Mouse (Mus musculus): Measurements from ENCODE around the gene Hcn3. TPM values are rescaled to one million over a fixed set of nuclear protein-coding genes. Genes with fewer than 3 reads are reported as not detected.
"Not testable (repeated sequence)": the region's sequence is repeated elsewhere in the genome, so short reads cannot be mapped to it uniquely, and the experiment has no call there.

The Hcn3 gene
- total RNA-seq, 4 experiments from 2014 or later: 6.8 to 22.2 (median 10.1) TPM

DNA sequence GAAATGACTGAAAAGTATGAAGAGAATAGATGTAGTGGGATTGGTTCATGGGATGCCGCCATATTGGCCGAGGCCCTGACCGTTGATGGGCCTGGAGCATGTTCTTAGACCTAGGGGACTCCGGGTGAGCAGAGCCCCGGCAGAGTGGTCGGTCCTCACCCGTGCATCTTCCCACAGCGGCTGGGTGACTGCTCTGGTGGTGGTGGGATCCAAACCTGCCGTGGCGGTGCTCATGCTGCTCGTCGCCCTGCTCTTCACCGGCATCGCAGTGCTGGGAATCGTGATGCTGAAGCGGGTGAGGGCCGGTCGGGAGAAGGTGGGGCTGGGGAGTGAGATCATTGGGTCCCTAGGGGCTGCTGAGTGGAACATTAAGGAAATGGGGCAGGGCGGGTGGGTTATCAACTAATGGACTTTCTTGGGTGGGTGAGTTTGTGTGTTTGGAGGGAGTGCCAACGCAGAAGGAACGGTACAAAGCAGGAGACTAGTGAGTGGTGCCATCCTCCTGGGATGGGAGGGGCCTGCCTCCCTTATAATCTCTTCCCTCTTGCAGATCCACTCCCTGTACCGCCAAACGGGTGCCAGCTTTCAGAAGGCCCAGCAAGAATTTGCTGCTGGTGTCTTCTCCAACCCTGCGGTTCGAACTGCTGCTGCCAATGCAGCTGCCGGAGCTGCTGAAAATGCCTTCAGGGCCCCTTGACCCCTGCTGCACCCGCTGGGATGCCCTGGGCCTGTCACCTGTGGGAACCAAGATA, 21.9 kb upstream of the Hcn3 start:
- no peak for DNase-seq

DNA sequence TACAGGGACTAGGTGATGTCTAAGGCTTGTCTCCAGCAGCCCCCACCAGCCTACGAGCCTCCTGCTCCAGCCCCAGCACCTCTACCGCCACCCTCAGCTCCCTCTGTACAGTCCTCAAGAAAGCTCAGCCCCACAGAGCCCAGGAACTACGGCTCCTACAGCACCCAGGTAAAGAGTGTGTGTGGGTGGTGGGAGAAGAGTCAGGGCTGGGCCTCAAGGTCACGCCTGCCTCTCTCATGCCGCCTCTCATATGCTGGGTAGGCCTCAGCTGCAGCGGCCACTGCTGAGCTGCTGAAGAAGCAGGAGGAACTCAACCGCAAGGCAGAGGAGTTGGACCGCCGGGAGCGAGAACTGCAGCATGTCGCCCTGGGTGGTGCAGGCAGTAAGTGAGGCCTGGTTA, 19.1 kb upstream of the Hcn3 start:
- no peak for DNase-seq

DNA sequence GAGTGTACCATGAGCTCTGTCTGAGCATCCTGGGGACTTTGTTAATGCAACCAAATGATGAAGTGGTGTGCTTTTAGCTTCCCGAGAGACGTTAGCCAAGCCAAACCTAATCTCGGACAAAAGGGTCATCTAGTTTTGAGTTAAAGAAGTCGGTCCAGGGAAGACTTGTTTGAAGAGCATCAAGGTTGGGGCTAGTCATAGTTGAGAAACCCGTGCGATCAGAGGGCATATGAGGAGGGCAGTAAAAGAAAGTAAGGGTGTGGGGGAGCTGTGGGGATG, 18.1 kb upstream of the Hcn3 start:
- no peak for DNase-seq

DNA sequence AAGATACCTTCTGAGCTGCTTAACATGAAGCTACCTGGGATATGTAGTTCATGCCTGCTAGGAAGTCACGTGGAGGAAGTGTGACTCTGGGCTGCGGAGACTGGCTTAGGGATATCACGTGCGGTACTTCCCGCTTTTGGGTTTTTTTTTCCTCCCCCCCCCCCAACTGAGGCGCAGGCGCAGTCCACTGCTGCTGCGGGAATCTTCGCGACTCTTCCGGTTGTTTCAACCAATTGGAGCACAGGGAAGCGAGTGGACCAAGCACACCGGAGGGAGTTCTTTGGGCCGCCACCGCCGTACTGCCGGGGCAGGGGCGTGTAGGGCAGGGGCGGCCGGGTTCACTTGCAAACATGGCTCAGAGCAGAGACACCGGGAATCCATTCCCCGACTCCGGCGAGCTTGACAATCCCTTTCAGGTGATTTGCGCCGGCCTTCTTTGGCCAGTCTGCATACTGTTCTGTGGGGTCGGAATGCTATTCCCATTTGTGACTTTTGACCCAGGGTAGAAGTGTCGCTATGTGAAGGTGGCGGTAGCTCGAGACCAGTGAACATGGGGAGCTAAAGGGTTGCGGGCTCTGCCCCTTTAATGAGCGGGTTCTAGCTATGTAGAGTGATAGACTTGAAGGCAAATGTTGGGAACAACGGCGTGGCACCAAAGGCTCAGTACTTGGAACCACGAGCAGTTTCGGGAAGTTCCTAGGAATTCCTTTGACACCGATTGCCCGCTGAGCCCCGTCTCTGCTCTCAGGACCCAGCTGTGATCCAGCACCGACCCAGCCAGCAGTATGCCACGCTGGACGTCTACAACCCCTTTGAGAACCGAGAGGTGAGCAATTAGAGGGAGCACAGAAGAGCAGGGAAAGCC, 17.5 kb upstream of the Hcn3 start, which contains the start of gene Scamp3:
Scamp3 (plus strand) TSS at position 232 of the 865 bp plus-strand sequence.
- peak; percentile 87 for DNase-seq

DNA sequence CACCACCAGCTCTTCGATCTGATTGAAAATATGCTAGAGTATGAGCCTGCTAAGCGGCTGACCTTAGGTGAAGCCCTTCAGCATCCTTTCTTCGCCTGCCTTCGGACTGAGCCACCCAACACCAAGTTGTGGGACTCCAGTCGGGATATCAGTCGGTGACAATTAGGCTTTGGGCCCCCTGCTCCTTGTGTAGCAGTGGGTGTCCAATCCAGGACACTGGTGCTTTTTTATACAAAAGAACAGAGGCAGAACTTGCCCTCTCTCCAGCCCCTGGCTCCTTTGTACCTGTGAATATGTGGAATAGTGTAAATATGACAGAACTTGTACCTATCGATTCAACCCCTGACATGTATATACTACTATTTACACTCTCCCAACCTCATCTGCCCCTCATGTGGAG, 16.4 kb upstream of the Hcn3 start:
- DNase-seq: no peak

DNA sequence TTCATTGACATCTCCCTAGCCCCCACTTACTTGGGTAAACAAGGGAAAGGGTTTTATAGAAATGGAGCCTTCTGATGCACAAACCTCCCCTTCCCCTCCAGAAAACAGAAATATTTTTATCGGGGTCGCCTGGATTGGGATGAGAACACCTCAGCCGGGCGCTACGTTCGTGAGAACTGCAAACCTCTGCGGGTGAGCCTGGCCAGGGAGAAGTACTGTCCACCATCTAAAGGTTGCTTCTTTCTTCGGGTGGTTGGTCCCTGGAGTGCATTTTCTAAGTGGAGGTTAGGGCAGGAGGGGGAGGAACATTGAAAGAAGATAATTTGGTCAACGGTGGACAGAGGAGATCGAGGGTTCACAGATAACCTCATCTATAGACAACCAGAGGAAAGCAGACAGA, 15.5 kb upstream of the Hcn3 start:
- DNase-seq: no peak

DNA sequence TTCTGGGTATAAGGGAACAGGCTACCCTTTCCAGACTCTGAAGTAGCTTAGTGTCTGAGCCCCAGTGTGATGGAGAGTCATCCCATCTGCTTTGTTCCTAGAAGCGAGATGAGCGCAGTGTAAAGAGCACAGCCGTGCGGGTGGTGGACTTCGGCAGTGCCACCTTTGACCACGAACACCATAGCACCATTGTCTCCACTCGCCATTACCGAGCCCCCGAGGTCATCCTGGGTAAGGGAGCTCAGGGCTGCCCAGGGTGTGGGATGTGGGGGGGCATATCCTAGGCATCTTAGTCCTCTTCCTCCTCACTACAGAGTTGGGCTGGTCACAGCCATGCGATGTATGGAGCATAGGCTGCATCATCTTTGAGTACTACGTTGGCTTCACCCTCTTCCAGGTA, 14.8 kb upstream of the Hcn3 start:
- no peak for DNase-seq

DNA sequence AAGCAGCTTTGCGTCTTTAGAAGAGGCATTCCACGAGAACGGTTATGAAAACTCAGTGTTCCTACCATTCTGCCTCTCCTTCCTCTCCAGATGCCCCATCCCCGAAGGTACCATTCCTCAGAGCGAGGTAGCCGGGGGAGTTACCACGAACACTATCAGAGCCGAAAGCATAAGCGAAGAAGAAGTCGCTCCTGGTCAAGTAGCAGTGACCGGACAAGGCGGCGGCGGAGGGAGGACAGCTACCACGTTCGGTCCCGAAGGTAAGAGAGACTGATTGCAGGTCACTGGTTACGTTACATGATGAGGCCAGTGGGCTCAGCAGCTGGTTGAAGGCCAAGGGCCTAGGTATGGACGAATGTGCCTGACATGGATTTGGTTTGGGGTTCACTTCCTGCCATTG, 6.9 kb upstream of the Hcn3 start:
- DNase-seq: no peak

DNA sequence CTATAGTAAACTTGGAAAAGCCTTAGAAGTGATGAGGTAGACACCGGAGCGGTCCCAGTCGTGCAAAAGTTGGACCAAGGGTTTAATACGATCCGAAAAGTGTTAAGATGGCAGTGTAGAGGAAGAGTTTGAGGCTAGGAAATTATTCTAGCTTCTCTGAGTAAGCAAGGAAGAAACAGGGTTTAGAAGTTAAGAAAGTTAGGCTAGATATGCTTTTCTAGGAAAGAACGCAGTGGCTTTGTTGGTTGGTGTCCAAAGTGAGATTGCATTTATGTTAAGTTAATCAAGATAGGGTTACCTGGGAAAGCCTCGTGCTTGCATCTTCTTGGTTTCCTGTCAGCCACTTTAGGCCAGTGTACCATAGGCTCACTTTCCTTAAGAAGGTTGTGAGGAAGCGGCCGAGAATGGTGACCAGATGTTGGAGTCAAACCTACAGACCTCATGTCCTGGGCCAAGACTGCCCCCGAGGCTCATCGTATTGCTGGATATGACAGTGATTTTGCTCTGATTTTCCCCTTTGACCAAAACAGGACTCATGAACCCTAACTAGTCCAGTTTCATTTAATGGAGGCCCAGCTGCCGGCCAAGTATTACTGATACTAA, 5.4 kb upstream of the Hcn3 start:
- no peak for DNase-seq

DNA sequence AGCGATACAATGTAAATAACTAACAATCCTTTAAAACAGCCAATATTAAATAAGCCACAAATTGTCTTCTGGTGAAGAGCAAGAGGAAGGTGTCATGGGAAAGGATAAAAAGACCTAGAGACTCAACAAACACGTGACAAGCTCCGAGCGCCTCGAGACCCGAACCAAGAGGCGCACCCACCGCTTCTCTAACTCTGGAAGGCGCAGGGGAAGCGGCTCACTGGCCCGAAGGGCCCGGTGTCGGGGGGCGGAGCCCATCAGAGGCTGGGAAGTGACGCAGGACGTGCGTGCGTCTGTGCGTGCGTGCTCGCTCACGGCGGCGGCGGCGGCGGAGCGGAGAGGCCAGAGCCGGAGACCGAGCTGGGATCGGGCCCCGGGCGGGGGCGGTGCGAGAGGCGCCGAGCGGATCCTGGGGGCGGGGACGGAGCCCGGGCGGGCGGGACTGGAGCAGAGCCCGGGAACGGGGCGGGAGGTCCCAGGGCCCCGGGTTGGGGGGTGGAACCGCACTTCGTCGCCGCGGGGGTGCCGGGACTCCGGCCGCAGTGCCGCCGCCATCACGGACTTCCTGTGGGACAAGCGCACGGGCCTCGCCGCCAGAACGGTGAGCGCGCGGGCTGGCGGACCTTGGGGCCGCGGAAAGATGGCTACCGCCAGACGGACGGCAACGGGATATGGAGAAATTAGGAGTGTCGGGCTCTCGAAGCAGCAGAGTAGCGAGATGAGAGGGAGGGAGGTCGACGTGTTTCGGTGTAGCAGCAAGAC, 4.7 kb upstream of the Hcn3 start, which contains the start of gene Clk2:
Clk2 (plus strand) TSS at position 290 of the 762 bp plus-strand sequence.
- DNase-seq: peak; percentile 93

DNA sequence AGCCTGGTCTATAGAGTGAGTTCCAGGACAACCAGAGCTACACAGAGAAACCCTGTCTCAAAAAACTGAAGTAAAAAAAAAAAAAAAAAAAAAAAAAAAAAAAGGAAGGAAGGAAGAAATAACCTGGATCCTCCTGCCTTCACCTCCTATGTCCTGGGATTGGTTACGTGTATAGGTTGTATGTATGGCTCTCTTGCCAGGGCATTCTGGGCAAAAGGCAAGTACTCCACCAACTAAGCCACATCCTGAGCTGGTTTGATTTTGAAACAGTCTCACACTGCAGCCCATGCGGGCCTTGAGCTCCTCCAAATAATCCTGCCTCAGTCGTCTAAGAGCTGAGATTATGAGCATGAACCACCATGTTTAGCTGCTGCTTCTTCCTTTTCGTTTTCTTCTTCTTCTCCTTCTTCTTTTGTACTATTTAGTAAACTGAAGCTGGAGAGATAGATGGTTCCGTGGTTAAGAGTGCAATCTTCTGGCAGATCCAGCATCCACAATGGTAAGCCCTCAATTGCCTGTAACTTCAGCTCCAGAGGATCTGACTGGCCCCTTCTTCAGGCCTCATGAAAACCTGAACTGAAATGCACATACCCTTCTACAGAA, 3.7 kb upstream of the Hcn3 start:
- no peak for DNase-seq

DNA sequence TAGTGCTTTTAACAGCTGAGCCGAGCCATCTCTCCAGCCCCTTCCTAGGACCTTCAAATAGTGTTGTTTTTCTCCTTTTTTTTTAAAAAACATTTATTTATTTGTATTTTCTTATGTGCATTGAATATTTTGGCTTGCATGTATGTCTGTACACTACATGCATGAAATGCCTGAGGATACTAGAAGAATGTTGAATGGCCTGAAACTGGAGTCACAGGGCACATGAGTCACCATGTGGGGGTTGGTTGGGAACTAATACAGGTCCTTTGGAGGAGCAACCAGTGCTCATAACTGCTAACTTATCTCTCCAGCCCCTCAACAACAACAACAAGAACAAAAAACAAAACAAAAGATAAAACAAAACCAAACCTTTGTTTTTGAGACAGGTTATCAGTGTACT, 3.1 kb upstream of the Hcn3 start:
- DNase-seq: no peak

DNA sequence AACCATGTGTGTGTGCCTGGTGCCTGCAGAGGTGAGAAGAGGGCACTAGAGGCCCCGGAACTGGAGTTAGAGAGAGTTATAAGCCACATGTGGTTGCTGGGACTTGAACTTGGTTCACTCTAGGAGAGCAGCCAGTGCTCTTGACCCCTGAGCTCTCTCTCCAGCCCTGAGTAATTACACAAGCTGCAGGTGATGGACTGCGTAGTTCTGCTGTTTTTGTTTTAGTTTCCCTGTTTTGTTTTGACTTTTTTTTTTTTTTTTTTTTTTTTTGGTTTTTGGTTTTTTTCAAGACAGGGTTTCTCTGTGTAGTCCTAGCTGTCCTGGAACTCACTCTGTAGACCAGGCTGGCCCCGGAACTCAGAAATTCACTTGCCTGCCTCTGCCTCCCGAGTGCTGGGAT, 1.8 kb upstream of the Hcn3 start:
- no peak for DNase-seq

DNA sequence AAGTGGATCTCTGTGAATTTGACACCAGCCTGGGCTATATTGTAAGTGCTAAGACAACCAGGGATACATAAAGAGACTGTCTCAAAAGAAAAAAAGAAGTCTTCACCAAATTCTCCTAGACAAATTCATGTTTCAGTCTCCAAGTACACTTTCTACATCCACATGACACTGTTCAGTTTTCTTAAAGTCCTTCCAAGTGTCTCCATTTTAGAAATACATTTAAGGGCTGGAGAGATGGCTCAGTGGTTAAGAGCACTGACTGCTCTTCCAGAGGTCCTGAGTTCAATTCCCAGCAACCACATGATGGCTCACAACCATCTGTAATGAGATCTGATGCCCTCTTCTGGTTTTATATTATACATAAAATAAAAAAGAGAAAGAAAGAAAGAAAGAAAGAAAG, 1.2 kb upstream of the Hcn3 start:
- not testable (repeated sequence) for DNase-seq

DNA sequence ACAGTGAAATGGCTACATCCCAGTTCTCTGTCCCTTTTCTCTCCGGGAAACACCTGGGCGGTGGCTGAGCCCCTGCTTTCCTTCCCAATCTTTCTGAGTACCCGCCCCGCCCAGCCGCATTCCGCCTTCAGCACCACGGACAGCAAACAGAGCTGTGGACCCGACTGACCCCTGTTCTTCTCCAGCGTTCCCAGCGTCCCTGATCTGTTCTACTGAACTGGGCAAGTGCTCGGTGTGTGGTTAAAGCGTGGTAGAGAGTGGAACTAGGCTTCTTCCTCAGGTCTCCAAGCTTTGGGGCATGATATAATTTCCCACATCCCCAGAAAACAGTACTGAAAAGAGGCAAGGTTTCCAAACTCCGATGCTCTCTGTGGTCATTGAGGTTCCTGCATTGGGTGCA, 785 bp downstream of the Hcn3 start:
- no peak for DNase-seq

DNA sequence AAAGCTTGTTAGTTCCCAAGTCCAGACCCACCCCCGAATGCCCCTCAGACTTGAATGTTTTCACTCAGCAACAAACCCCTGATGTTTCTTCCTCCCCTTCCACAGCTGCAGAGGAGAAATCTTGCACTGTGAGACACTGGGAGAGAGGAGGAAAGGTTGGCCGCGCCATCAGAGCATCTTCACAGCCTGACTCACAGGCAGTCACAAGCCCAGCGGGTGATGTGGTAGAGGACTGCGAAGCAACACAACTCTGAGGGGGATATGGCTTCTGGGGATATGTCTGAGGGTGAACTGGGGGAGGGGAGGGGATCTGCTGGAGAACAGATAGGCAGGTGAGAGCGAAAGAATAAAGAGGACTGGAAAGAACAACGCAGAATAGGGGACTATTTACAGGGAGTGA, 1.3 kb downstream of the Hcn3 start:
- no peak for DNase-seq

DNA sequence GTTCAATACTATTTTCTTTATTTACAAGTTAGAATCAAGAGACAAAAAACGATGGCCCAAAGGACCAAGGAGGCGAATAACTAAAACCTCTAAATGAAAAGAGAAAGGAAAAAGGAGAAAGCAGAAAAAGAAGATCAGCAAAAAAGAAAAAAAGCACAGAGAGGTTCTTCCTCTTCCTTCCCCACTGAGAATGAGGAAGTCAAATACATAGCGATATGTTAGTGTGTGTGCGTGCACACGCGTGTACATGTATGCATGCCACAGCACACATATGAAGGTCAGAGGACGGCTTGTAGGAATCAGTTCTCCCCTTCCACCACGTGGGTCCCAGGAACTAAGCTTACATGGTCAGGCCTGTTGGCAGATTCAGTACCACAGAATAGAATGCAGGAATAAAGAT, 3.0 kb downstream of the Hcn3 start:
- no peak for DNase-seq

DNA sequence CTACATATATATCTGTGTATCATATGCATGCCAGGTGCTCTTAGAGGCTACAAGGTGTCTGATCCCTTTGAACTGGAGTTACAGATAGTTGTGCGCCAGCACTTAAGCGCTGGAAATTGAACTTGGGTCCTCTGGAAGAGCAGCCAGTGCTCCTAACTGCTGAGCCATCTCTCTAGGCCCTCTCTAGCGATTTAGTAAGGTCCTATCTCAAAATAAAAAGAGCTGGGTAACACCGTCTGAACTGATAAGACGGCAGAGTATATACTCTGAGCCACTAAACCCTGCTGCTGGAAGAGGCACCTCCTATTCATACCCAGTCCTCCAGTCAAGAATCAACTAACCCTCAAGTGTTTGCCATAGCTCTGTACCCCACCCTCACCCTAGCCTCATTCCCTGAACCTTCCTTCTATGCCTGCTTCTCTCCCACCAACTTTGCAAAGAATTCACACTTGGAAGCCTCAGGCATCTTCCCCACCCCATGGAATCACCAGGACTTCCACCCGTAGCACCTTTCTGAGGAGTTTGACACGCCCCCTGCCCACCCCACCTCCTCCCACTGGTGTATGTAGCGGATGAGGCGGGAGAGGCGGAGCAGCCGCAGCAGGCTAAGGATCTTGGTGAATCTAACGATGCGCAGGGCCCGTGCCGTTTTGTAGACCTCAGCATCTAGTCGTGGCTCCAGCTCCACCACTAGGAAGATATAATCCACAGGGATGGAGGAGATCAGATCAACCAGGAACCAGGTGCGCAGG, 7.7 kb downstream of the Hcn3 start:
- no peak for DNase-seq

DNA sequence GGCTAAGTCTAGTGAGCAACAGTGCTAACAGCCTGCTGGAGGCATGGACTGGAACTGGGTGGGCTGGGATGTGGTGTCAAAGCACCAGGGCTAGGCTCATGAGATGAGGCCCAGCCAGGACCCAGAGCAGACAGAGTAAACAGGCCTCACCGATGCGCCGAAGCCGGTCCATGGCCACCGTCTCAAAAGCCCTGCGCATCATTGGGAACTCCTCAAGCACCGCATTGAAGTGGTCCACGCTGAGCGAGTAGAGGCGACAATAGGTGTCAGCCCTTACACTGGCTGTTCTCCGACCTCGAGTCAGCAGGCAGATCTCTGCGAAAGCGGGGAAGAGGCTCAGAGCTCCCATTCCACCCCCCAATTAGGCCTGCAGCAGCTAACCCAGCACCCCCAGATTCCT, 11.4 kb downstream of the Hcn3 start:
- no peak for DNase-seq

DNA sequence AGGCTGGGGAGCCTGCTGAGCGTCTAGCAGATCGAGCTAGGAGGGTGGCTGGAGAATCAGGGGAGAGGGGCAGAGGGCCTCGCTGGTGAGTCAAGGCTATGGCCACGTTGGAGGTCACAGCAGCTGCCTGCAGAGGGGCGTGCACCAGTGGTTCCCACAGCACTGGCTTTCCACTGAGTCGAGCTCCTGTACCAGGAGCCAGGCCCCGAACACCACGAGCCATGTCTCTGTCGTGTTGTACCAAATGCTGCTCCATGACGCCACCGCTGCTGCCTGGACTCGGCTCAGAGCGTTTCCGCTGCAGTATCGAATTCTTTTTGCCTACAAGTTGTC, 12.1 kb downstream of the Hcn3 start:
- no peak for DNase-seq

DNA sequence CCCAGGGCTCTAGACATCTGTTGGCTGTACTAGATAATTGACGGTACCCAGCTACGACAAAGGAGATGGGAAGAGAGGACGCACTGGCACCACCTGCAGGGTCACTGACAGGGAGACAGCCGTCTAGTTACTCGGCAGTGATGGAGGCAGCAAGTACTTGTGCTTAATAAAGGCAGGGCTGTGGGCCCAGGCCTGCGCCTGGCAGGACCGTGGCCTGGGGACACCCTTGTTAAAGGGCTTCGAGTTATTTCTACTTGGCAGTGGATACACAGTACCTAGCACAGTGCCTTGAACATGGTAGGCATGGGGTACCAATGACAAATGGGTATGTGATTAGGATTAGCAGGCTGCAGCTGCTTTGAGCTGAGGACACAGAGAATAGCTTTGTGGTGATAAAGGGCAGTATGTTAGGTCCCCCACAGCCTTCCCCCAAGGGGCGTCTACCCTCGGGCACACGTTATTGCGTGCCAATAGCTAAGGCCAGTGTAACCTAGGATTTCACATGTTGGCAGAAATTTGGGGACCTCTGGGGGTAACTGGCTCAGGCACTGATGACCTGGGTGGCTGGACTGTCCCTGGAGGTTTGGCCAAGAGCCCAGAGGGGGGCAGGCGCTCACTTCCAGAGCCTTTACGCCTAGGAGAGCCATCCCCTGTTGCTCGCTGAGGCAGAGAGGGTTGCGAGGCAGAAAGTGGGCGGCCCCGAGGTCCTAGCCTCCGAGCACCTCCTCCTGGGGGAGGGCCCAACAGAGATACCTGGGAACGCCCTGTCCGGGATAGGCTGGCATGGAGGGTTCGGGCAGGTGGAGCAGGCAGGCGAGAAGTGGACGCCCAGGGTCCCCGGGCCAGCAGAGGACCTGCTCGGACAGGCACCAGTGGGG, 12.7 kb downstream of the Hcn3 start:
- no peak for DNase-seq
